Mouse (Mus musculus) lung, postnatal 4 days (tissue): ENCODE measurements around the gene Sec16a.
A peak's percentile ranks its signal among the peaks of the same experiment; 100 is the strongest.

Experiments
- DNase-seq, 2 experiments: peaks; one replicate each; pipeline ENCODE4 v3.0.0; 2021

Sec16a gene

DNA sequence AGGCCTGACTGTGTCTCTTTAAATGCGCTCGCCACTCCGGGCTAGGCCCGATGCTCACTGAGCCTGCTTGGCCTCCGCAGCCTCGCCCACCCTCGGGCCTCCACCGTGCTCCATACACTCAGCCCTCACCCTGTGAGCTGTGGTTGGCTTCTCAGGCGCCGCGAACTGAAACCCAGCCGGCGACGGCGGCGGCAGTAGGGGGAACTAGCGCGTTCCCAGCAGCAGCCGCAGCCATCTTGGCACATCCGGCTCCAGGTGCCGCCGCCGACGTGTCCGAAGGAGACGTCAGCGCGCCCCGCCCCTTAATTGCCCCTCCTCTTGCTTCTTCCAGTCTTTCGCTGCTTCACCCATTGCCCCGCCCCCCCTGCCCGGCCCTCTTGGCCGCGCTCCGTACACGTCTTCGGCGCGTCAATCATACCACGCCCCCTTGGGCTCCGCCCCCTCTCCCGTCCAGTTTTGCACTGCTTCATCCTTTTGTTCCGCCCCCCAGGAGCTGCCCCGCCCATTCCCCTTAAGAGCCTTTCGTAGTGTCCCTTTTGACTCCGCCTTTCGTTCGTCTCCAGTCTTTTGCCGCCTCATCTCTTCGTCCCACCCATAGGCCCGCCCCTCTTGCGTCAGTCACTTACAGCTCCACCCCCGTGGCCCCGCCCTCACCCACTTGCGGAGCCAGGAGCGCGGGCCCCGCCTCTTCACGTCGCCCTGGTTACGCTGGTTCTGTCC lies at the start of gene Sec16a:
Gene Sec16a (minus strand): TSS at position 271 of the 720 bp plus-strand sequence.
- peak; percentile 100 for DNase-seq

DNA sequence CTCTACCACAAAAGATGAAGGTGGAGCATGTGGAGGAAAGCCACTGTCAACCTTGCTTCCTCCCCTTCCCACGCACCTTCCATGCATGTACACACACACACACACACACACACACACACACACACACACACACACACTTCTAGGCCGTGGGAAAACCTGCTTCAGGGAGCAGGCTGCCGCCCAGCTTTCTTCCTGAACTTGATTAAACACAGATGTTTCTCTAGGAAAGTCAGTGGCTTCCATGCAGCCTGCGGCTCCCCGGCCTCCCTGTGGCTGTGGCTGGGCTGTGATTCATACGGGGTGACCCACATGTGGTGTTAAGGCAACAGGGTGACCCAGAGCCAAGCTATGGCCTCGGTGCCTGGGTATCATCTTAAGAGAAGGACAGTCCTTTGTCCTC lies 49.4 kb upstream of the Sec16a start:
- no peak for DNase-seq

DNA sequence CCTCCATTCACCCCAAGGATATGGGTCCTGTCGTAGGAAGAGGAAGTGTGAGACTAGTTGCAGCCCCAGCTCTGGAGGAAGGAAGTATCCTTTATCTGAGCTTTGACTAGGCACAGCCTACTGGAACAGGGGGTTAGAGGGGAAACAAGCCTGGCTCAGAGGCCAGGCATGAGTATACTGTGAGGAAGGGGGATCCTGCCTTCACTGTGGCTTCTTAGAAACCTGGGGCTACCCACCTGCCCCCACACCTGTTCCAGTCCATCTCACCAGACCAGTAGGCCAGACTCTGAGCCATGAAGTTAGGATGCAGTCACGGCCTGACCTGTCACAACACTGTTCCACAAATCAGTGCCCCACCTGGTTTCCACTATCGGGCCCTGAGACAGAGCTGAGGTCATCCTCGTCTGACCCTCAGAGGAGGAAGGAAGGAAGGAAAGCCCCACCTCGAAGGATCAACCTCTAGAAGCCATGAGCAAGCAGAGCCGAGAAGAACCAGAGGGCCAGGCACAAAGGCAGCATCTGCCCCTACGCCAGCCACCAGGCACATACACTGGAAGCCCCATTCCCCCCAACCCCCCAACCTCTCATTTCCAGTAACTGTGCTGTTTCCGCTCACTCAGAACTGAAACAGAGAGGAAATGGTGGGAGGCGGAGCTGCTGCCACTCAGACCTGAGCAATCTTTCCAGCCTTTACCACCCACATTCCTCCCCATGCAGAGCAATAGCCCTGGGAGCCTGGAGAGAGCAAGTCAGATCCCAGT lies 48.2 kb upstream of the Sec16a start:
- DNase-seq, result peak; percentile 65 to 66

DNA sequence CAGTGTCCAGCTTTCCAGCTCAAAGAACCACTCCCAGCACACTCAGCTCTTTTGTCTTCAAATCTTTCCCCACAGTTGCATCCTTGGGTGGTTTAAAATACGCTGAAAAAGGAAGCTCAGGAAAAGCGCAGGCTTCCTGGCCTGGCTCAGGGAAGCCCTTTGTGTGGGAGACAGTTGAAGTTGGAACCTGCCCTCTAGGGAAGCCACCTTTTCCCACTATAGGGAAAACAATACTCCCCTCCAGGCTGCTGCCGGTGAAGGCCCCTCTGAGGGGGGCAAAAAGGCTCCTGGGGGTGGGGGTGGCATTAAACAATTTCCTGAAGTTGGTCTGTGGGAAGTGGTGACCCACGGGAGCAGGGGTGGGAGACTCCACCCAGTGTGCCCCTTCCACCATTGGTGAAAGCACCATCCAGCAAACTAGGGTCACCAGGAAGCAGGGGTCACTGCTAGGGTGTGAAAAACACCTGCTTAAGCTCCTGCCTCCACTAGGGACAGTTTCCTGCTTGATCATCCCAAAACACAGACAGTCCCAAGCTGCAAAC lies 45.8 kb upstream of the Sec16a start:
- DNase-seq, result peak; percentile 44 to 64

DNA sequence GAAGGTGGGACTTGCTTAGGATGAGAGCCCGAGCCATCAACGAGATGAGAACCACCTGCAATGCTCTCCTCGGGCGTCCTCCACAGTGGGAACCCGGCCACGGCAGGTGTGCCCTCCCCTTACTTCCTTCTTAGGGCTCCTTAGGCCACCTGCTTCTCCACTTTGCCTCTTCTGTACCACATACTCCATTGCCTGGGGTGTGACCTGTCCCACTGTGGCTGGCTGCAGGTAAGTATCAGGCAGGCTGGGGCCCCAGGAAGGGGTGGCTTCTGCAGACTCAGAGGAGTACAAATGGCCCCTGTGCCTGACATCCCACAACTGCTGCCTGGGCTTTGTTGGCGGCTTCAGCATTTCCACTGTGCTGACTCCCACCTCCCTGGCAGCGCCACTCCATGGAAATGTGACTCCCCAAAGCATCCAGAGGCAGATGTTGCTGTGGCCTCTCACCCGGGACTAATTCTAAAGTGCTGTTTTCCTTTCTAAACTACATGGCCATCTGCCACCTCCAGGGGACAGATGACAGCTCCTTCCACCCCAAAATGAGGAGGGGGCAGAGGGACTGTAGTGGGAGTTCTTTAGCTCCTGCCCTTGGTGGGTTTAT lies 43.6 kb upstream of the Sec16a start:
- no peak for DNase-seq

DNA sequence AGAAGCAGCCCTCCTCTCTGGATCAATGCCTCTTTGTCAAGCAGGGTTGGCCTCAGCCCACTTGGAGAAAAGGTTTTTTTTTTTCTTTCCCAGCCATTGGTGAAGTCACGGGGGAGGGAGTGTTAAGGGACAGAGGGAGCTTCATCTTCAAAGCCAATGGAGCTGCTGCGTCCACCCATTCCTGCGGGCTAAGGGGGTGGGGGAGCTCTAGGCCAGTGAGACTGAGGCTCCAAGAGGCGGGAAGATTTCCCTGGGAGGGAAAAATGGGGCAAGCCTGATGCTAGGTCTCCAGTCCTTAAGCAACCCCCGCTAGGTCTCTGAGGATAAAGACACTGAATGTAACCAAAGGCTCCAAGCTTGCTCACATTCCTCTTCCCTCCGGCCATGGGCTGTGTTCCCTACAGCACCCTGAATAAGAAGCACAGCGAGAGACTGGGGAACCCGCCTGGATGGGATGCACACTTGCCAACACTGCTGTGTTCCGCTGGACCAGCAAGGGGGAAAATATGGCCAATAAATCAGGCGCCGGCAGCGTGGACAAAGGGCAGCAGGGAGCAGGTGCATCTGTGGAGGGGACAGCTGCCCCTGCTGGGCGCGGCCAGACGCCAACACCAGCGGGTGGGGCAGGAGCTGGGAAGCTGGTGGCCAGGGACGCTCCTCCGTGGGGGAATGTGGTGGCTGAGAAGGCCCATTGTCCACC lies 42.5 kb upstream of the Sec16a start:
- no peak for DNase-seq

DNA sequence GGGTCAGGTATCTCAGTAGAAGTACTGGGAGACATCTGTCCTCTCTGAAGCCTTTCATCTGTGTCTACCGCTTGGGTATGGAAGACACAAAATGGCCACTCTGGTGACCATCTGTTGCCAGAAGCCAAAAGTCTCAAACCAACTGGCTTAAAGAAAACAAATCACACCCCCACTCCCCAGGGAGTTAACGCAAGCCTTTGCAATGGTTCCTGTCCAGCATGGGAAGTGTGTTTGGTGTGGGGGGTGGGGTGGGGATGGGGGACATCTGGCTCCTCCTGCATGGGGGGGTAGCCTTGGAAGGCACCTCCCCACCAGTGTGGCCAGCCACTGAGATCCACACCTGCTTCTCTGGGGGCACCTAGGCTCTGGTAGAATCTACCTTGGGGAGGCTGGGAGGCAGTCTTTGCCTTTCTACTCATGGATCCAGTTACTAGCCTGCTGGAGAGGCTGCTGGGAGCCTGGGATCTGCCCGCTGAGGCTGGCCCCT lies 41.9 kb upstream of the Sec16a start:
- no peak for DNase-seq

DNA sequence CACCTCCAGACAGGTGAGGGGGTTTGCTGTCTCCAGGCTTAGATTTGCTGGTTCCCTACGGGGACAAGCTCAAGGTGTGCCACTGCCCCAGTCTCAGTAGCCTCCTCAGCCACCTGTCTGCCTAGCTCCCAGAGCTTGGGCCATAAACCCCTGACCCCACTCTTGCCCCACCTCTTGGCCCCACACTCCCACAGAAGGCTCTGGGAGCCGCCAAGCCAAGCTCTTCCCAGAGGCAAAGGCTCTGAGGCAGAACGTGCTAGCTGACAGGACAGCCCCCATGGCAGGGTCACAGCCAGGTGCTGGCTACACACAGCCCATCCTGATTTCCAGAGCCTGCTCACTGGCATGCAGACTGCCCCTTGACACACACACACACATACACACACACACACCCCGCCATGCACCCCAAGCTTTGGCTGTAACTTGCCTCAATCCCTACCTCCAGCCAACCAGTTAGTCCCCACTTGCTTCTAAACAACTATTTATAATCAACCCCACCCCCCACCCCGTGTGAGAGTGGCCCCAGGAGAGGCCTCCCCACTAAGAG lies 41.3 kb upstream of the Sec16a start:
- DNase-seq, result no peak

DNA sequence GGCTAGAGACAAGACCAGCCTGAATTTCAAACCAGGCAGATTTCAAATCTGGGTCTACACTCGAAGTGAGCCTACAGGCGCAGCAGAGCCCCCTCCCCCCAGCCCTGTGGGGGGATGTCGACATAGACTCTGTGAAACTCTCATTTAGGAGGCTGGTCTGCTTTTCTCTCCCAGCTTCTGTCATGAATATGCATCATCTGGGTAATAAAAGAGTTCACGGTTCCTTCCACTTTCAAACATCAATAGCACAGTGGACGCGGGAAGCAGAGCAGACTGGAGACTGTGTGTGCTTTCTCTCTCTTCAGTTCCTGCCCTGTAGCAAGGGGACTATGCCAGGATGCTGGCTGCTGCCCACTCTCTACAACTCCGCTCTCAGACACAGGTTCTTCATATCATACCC lies 40.7 kb upstream of the Sec16a start:
- DNase-seq, result no peak

DNA sequence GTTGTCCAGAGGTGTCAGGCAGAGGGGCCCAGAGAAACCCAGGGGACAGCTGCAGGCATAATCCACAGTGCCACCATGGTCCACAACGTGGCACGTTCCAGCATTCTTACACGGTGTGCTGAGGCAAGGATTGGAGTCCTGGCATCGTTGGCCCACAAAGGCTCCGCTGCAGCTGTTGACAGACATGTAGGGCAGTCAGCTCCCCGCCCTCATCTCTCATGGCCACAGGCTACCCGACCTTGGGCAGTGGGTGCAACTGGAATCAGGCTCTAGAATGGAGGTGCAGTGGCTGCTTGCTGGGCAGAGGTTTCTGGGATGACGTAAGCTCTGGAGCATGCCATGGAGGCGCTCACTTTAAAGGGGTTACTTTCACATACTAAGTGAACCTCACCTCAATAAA lies 40.3 kb upstream of the Sec16a start:
- no peak for DNase-seq

DNA sequence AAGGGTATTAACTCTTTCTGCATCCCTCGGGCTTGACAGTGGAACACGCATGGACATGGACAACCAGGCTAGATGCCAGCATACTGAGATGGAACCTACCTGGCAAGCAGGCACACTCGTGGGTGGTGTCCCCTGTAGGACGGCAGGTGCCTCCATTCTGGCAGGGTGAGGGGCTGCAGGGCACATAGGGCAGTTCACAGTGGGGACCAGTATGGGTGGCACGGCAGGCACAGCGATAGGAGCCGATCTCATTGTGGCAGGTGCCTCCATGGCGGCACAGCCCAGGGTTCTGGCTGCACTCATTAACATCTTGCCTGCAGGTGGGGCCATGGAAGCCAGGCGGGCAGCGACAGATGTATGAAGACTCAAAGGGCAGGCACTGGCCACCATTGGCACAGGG lies 39.2 kb upstream of the Sec16a start:
- no peak for DNase-seq

DNA sequence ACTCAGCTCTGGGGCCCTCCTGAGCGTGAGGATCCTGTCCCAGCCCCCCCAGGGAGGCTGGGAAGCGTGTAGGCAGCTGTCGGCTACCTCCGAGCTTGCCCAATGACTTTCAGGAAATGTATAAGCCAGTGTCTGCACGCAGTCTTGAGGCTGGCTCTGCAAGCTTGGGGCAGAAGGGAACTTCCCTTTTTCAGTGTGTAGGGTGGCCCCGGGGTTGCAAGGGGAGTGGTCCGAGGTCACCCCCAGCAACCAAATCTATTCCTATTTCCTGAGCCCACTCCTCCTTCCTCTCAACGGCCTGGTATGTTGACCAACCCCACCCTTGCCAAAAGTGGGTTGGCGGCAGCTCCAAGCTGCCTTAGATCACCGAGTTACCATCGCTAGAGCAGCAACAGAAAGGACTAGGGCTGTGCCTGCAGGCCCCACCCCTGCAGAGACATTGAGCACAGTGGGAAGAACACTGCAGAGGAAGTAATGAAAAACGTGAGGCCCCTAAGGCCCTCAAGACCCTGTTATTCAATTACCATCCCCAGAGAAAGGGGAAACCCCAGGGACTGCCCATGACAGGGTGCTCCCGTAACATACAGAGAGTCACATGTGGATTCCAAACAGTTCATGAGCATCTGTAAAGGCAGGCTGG lies 38.3 kb upstream of the Sec16a start:
- peak; percentile 54 to 64 for DNase-seq

DNA sequence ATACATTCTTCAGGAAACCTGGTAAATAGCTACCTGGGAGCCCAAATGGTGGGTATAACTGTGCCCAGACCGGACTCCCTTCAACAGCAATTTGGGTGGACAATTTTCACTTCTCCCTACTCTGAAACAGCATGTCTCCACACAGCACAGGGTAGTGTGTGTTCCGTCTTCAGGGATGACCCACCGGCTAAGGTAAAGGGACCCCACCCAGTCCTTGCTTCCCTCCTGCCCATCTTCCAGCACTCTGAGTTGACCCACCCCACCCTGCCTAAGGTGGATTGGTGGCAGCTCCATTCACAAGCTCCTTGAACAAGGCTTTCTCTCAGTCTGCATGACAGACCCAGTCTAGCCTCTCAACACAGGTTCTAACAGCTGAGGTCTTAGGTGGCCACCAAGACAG lies 37.8 kb upstream of the Sec16a start:
- no peak for DNase-seq

DNA sequence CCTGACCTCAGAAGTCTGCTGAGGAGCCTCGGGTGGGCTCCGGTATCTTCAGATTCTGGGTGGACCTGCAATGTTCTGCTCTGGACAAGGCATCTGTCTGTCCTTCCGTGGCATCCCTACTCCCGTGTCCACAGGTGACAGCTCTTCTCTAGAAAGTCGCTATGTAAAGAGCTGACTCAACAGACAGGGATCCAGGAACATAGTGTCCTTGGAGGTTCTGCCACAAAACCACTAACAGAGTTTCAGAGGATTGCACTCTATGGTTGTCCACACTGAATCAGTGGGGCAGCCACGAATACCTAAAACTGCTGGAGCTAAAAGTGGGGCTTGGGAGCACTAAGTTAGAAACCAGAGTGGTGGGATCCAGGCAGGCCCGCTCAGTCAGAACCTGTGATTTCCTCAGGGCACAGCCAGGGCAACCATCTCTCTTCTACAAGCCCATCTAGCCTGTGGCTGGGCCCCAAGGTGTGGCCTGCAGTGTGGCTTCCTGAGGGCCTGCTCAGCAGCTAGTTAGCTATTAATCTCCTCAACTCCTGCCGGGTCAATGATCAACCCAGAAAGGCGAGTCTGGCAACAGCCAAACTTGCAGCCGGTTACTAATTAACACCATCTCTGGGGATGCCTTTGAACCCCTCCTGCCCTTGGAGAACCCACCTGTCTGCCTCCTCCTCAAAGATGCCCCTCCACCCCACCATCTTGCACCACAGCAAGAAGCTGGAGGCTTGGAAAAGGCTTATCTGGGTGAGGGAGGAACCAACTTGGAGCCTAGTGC lies 36.9 kb upstream of the Sec16a start:
- DNase-seq, result peak; percentile 71 to 77

DNA sequence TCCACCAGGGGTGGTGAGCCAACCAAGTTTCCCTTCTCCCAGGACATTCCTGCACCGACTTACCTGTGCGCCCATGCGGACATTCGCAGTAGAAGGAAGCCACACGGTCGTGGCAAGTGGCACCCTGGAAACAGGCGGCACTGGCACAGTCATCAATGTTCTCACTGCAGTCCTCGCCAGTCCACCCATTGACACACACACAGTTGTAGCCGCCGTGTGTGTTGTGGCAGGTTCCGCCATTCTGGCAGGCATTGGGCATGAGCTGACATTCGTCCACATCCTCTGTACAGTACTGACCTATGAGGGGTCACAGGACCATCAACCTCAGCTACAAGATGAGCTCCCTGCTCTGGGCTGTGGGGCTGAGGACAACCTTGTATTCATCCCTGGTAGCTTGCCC lies 35.9 kb upstream of the Sec16a start:
- peak in 1 of 2 experiments; percentile 25 for DNase-seq

DNA sequence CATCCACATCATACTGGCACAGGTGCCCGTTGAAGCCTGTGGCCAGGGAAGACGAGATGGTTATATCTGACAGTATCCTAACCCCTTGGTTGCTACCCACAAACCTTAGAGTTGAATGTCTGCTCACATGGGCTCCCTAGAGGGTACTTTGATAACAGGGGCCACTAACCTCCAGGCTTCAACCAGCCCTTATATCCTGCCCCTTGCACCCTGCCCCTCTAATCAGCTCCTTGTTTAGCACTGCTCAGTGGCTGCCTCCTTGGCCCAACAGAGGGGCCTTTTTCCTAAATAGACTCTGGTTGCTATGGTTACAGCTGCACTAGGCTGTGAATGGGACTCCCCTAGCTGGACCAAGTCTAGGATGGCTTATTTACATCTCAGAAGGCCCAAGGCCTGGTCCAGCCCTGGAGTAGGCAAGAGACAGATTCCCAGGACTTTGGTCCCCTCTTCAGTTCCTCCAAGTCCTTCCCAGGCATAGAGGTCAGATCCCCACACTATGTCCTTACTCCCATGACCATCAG lies 33.7 kb upstream of the Sec16a start:
- no peak for DNase-seq

DNA sequence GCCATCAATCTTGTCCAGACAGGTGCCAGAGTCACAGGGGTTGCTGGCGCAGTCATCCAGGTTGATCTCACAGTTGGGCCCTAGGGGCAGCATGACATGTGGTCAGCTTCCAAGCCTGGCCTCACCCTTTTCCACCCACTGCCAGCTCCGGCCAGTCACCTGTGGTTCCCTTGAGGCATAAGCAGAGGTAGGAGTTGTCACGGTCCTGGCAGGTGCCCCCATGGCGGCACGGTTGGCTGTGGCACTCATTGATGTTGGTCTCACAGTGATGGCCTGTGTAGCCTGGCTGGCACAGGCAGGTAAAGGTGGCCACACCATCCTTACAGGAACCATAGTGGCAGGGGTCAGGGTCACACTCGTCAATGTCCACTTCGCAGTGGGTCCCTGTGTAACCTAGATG lies 32.9 kb upstream of the Sec16a start:
- DNase-seq, result no peak

DNA sequence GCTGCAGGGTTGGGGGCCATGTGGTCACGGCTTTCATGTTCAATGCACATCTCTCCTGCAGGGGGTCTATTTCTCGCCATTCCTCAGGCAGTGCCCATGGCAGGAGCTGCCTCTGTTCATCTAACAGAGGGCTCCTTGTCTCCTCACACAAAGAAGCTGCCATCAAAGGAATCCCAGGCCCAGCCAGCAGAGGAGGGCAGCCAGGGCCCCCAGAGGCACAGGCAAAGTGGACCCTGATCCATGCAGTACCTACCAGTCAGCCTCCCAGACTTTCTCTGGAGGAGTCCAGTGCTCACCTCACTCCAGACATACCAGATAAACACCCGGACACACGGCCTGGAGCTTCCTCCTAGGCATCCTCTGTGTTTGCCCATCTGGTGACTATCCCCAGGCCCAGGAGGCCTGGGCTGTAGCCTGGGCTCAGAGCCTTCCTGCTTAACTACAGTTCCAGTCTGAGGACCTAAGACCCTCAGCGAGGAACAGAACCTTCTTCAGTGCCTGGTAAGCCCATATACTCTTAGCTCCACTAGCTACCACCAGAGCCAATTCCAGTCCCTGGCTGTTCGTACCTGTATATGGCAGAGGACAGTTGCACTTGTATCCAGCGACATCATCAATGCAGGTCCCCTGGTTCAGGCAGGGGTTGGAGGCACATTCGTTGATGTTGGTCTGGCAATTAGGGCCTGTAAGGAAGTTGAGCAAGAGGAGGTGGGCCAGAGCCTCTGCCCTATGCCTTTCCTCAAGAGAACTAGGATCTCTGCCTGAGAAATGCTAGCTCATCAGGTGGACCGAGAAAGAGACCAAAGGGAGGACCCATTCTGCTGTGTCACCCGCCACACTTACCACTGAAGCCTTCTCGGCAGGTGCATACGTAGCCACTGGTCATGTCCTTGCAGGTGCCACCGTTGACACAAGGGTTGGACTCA lies 30.8 kb upstream of the Sec16a start:
- no peak for DNase-seq

DNA sequence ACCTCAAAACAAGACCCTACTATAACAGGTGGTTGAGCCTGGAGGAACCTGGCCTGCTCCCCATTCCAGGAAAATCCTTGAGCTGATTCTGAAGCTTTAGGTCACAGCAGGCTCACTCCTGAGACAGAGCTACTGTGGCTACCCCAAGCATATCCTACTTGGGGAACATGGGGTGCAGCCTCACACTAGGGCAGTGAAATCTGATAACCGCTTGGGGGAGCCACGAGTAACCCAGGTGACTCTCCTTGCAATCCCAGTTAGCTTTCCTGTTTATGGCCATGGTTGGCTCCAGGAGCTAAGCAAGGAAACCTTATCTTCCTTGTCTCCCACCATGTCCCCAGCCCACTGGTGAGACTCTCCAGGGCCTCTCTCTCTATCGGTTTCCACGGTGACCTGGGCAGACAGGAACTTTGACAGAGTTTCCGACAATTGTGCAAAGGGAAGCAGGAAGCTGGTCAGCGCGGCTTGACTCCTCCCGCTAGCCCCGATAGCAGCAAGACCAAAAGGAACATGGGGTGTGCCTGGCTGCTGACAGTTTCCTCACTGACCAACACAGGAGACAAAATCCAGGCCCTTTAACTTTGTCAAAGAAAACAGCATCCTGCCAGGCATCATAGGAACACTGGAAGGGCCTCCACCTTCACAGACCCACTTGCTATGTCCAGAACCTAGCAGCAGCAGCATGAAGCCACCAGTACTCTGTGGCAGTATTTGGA lies 29.9 kb upstream of the Sec16a start:
- peak; percentile 83 to 90 for DNase-seq
